Mouse (Mus musculus): ENCODE data around the gene Kxd1. TPM values are rescaled to one million over a fixed set of nuclear protein-coding genes. Genes with fewer than 3 reads are reported as not detected.

Gene Kxd1
- polyA plus RNA-seq, 1 experiment from 2014 or later, result 47.1 TPM

DNA sequence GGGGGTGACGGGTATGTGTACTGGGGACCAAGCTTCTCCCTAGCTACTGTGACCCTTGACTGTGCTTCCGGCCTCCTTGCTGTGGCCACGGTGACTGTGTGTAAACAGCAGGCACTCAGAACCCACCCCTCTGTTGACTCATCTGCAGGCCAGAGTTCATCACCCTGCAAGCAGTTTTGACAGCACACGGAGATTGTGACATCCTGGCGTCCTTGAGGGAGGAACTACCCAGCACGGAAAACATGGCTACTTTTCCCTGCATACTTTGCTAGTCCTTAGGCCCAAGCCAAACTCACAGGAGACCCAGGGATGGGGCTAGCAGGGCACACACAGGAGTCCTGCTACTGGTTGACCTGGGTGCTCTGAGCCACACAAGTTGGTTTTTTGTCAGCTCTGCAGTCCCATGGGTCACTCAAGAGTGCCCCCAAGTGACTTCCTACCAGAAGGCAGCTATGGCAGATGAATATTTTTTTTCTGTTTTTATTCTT lies 16.5 kb upstream of the Kxd1 start:
- ATAC-seq (ENCODE audit: low FRiP score, low TSS enrichment) (peak; percentile 25), DNase-seq (ENCODE audit: low spot score) (peak; percentile 71)
- no peaks in the 10 kb centered on the region for H3K27me3 ChIP-seq (ENCODE audit: control insufficient read depth, insufficient read depth, low read length)
- H3K4me3 ChIP-seq (ENCODE audit: low read depth, low read length), result no peak overlapping the region
- H3K27ac ChIP-seq (replicated peaks), result peak overlapping the region; percentile 81
- TF ChIP-seq CTCF (IDR thresholded peaks at IDR 0.05; ENCODE audit: low read depth), result peak; percentile 61
- TF ChIP-seq EP300 (optimal IDR thresholded peaks at IDR 0.05), result no peak
- no peak overlapping the region; the same call in 1 of the 2 replicates for H3K4me2 ChIP-seq (replicated peaks; ENCODE audit: low read depth)
- H3K4me1 ChIP-seq (replicated peaks; ENCODE audit: control insufficient read depth, insufficient read depth), result no peaks in the 10 kb centered on the region; the same call in 1 of the 2 replicates
- H3K9me3 ChIP-seq (ENCODE audit: control insufficient read depth, low read length), result no peaks in the 10 kb centered on the region
- no peak overlapping the region for H3K9ac ChIP-seq (ENCODE audit: low read length)
- no peaks in the 10 kb centered on the region for H3K36me3 ChIP-seq (ENCODE audit: control insufficient read depth, insufficient read depth, low read length)
- 51% methylated on average over 6 of the region's 6 CpGs for WGBS

- WGBS, result 68% methylated on average over 5 of the region's 5 CpGs
- Histone ChIP-seq H3K27ac (replicated peaks) (peak overlapping the region; percentile 97), H3K4me2 (replicated peaks; ENCODE audit: low read depth) (peak overlapping the region; percentile 95), H3K4me1 (replicated peaks; ENCODE audit: control insufficient read depth, insufficient read depth) (no peaks in the 10 kb centered on the region; the same call in 1 of the 2 replicates), H3K27me3 (ENCODE audit: control insufficient read depth, insufficient read depth, low read length) (no peaks in the 10 kb centered on the region), H3K36me3 (ENCODE audit: control insufficient read depth, insufficient read depth, low read length) (no peaks in the 10 kb centered on the region), H3K9me3 (ENCODE audit: control insufficient read depth, low read length) (no peaks in the 10 kb centered on the region), H3K4me3 (ENCODE audit: low read depth, low read length) (no peak overlapping the region; the same call in 1 of the 2 replicates), H3K9ac (ENCODE audit: low read length) (peak overlapping the region; percentile 89)
- DNase-seq (ENCODE audit: low spot score) (no peak), ATAC-seq (ENCODE audit: low FRiP score, low TSS enrichment) (no peak)
- TF ChIP-seq EP300 (optimal IDR thresholded peaks at IDR 0.05) (no peak), CTCF (IDR thresholded peaks at IDR 0.05; ENCODE audit: low read depth) (no peak)
Observed at GRCm38 (mm10) chr8:70541081-70541480, 13.3 kb upstream of the Kxd1 start.

GRCm38 (mm10) chr8:70540507-70541071 lies 12.8 kb upstream of the Kxd1 start:
- no peaks in the 10 kb centered on the region; the same call in 1 of the 2 replicates for H3K4me1 ChIP-seq (replicated peaks; ENCODE audit: control insufficient read depth, insufficient read depth)
- ATAC-seq (ENCODE audit: low FRiP score, low TSS enrichment), result peak; percentile 2; the same call in 1 of the 2 replicates
- peak overlapping the region; percentile 97 for H3K27ac ChIP-seq (replicated peaks)
- peak; percentile 74 for DNase-seq (ENCODE audit: low spot score)
- 24% methylated on average over 7 of the region's 7 CpGs for WGBS
- TF ChIP-seq CTCF (IDR thresholded peaks at IDR 0.05; ENCODE audit: low read depth) (no peak; the same call in 1 of the 2 replicates), EP300 (optimal IDR thresholded peaks at IDR 0.05) (no peak)
- no peaks in the 10 kb centered on the region for H3K9me3 ChIP-seq (ENCODE audit: control insufficient read depth, low read length)
- no peaks in the 10 kb centered on the region for H3K27me3 ChIP-seq (ENCODE audit: control insufficient read depth, insufficient read depth, low read length)
- H3K4me3 ChIP-seq (ENCODE audit: low read depth, low read length), result peak overlapping the region; percentile 87
- H3K4me2 ChIP-seq (replicated peaks; ENCODE audit: low read depth), result peak overlapping the region; percentile 95
- peaks cover 1% of the 10 kb centered on the region; the same call in 1 of the 2 replicates for H3K36me3 ChIP-seq (ENCODE audit: control insufficient read depth, insufficient read depth, low read length)
- peak overlapping the region; percentile 89 for H3K9ac ChIP-seq (ENCODE audit: low read length)

- no peak for TF ChIP-seq CTCF (IDR thresholded peaks at IDR 0.05; ENCODE audit: low read depth)
- TF ChIP-seq EP300 (optimal IDR thresholded peaks at IDR 0.05), result peak; percentile 54
- H3K4me3 ChIP-seq (ENCODE audit: low read depth, low read length), result peak overlapping the region; percentile 87
- WGBS, result 11% methylated on average over 4 of the region's 4 CpGs
- DNase-seq (ENCODE audit: low spot score) (no peak), ATAC-seq (ENCODE audit: low FRiP score, low TSS enrichment) (no peak)
- H3K4me1 ChIP-seq (replicated peaks; ENCODE audit: control insufficient read depth, insufficient read depth), result no peaks in the 10 kb centered on the region; the same call in 1 of the 2 replicates
- H3K9me3 ChIP-seq (ENCODE audit: control insufficient read depth, low read length), result no peaks in the 10 kb centered on the region
- peak overlapping the region; percentile 89 for H3K9ac ChIP-seq (ENCODE audit: low read length)
- H3K4me2 ChIP-seq (replicated peaks; ENCODE audit: low read depth), result peak overlapping the region; percentile 95
- H3K27me3 ChIP-seq (ENCODE audit: control insufficient read depth, insufficient read depth, low read length), result no peaks in the 10 kb centered on the region
- peak overlapping the region; percentile 97 for H3K27ac ChIP-seq (replicated peaks)
- peaks cover 5% of the 10 kb centered on the region for H3K36me3 ChIP-seq (ENCODE audit: control insufficient read depth, insufficient read depth, low read length)
Observed at GRCm38 (mm10) chr8:70540013-70540506, 12.3 kb upstream of the Kxd1 start.

GRCm38 (mm10) chr8:70539077-70539813 lies 11.5 kb upstream of the Kxd1 start, which contains the start of gene Ell:
TSS of gene Ell (plus strand) at chr8:70539457.
- Histone ChIP-seq H3K4me1 (replicated peaks; ENCODE audit: control insufficient read depth, insufficient read depth) (no peaks in the 10 kb centered on the region; the same call in 1 of the 2 replicates), H3K9me3 (ENCODE audit: control insufficient read depth, low read length) (no peaks in the 10 kb centered on the region), H3K27ac (replicated peaks) (peak within 1 kb of the TSS; percentile 97), H3K36me3 (ENCODE audit: control insufficient read depth, insufficient read depth, low read length) (peaks cover 8% of the 10 kb centered on the region), H3K4me2 (replicated peaks; ENCODE audit: low read depth) (peak within 1 kb of the TSS; percentile 95), H3K9ac (ENCODE audit: low read length) (peak within 1 kb of the TSS; percentile 89), H3K27me3 (ENCODE audit: control insufficient read depth, insufficient read depth, low read length) (no peaks in the 10 kb centered on the region), H3K4me3 (ENCODE audit: low read depth, low read length) (peak within 1 kb of the TSS; percentile 87)
- no peak; the same call in 1 of the 2 replicates for TF ChIP-seq CTCF (IDR thresholded peaks at IDR 0.05; ENCODE audit: low read depth)
- peak; percentile 80 for TF ChIP-seq EP300 (optimal IDR thresholded peaks at IDR 0.05)
- DNase-seq (ENCODE audit: low spot score) (peak; percentile 100), ATAC-seq (ENCODE audit: low FRiP score, low TSS enrichment) (peak; percentile 90)
- WGBS, result under 1% methylated on average over 48 of the region's 58 CpGs
